Mouse (Mus musculus) lung, embryonic 14.5 days (tissue): Measurements from ENCODE around the gene Ireb2. TPM values are rescaled to one million over a fixed set of nuclear protein-coding genes. Genes with fewer than 3 reads are reported as not detected.

Experiments
- ATAC-seq: fragments of 200-750 bp; cut with Nextera tagmentation; 2 replicates; pipeline ENCODE4 v1.8.0; 2017; ENCODE audit warnings: mild to moderate bottlenecking, moderate TSS enrichment, moderate library complexity; ENCODE audit not compliant: insufficient read depth
- DNase-seq: peaks from one replicate; pipeline ENCODE4 v3.0.0-alpha.2; 2015
- H3K27ac ChIP-seq: fragments of 300-500 bp; sonication (generic); 2 replicates; pipeline ENCODE4 v1.5.1; 2014; ENCODE audit warnings: low read depth, mild to moderate bottlenecking, moderate library complexity
- H3K27me3 ChIP-seq: fragments of 300-500 bp; sonication (generic); 2 replicates; pipeline ENCODE4 v1.6.1; 2014; ENCODE audit warnings: low read length, control low read depth; ENCODE audit not compliant: insufficient read depth
- H3K36me3 ChIP-seq: fragments of 300-500 bp; sonication (generic); 2 replicates; pipeline ENCODE4 v1.6.1; 2014; ENCODE audit warnings: control low read depth; ENCODE audit not compliant: insufficient read depth
- H3K4me1 ChIP-seq: fragments of 300-500 bp; sonication (generic); 2 replicates; pipeline ENCODE4 v1.6.1; 2014; ENCODE audit warnings: antibody characterized with exemption, control low read depth; ENCODE audit not compliant: insufficient read depth
- H3K4me2 ChIP-seq: fragments of 300-500 bp; sonication (generic); 2 replicates; pipeline ENCODE4 v1.6.1; 2014; ENCODE audit warnings: mild to moderate bottlenecking
- H3K4me3 ChIP-seq: fragments of 300-500 bp; sonication (generic); 2 replicates; pipeline ENCODE4 v1.5.1; 2014; ENCODE audit warnings: low read depth, low read length
- H3K9ac ChIP-seq: fragments of 300-500 bp; sonication (generic); 2 replicates; pipeline ENCODE4 v1.6.1; 2014
- H3K9me3 ChIP-seq: fragments of 300-500 bp; sonication (generic); 2 replicates; pipeline ENCODE4 v1.6.1; 2016; ENCODE audit warnings: low read depth, low read length, control low read depth
- CTCF ChIP-seq: IDR thresholded peaks from 2 replicates; pipeline ENCODE4 v1.5.1; 2016; ENCODE audit warnings: antibody characterized with exemption, low read depth
- WGBS: fragments of 180-500 bp; shearing (Covaris S2); extraction: QIAGEN DNeasy Blood & Tissue Kit; methylation state at CpG from one replicate; pipeline ENCODE4 v1.1.7; 2014; 5-methylcytosine and 5-hydroxymethylcytosine counted together
- polyA plus RNA-seq: library from polyadenylated mRNA; unstranded; fragments of >200 nt; fragmentation: Nextera tagmentation; extraction: Ambion mirVana; gene quantifications from 2 replicates; pipeline ENCODE4 v1.2.1, GENCODE M21; 2014

Gene Ireb2
- polyA plus RNA-seq, 1 experiment from 2014 or later, result 45.9 TPM

DNA sequence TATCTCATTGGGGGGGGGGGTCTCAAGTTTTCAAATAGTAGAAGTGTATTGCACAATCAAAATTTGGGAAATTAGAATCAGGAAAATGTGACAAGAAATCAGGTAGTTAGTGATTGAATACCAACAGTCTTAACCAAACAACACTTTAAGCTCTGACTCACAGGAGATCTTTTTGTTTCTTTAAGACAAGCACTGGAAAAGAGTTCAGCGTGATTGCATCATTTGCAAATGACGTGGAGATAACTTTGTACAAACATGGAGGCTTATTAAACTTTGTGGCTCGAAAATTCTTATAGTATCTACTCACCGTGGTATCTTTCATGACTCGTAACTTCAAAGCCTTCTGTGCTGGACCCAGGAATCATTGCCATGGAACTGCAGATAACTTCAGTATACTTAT lies 45.9 kb downstream of the Ireb2 start:
- no peaks in the 10 kb centered on the region for H3K4me1 ChIP-seq
- H3K36me3 ChIP-seq, result peaks cover 64% of the 10 kb centered on the region
- H3K9me3 ChIP-seq, result no peaks in the 10 kb centered on the region
- H3K4me3 ChIP-seq, result no peak overlapping the region
- ATAC-seq (no peak), DNase-seq (no peak)
- no peak overlapping the region for H3K9ac ChIP-seq
- no peak overlapping the region for H3K27ac ChIP-seq
- H3K27me3 ChIP-seq, result no peaks in the 10 kb centered on the region
- H3K4me2 ChIP-seq, result no peak overlapping the region
- no peak for TF ChIP-seq CTCF
- 72% methylated on average over 5 of the region's 5 CpGs for WGBS

DNA sequence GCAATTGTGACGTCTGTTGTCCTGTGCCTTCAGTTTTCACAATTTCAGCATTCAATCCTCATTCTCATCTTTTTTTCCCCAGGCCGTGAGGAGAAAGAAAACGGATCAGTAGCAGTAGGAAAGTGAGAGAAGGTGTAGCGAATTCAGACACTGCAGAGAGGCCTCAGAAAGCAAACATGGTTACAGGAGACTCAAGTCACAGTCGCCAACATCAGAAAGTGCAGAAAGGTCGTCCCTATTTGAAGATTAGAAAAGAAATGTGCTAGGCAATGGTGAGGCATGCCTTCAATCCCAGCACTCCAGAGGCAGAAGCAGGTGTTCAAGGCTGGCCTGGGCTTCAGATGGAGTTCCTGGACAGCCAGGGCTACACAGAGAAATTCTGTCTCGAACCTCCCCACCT lies 52.0 kb downstream of the Ireb2 start:
- ATAC-seq (no peak), DNase-seq (no peak)
- no peak overlapping the region for H3K4me2 ChIP-seq
- TF ChIP-seq CTCF, result no peak
- H3K4me1 ChIP-seq, result peaks cover 4% of the 10 kb centered on the region; the same call in 1 of the 2 replicates
- H3K27me3 ChIP-seq, result no peaks in the 10 kb centered on the region
- no peak overlapping the region for H3K4me3 ChIP-seq
- no peak overlapping the region for H3K9ac ChIP-seq
- peaks cover 7% of the 10 kb centered on the region; the same call in 1 of the 2 replicates for H3K36me3 ChIP-seq
- H3K27ac ChIP-seq, result no peak overlapping the region
- 55% methylated on average over 7 of the region's 7 CpGs for WGBS
- H3K9me3 ChIP-seq, result no peaks in the 10 kb centered on the region

DNA sequence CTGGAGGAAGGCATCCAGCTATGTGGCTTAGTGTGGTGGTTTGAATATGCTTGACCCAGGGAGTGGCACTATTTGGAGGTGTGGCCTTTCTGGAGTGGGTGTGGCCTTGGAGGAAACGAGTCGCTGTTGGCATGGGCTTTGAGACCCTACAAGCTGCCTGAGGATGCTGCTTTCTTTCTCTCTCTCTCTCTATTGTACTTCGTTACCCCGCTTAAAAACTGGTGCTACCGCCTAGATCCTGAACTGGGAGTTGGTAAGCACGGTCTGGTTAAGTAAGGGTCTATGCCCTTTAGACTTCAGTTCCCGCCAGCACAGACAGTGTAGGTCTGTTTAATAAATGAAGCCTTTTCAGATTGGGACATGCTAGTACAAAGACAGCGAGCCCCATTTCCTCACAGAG lies 52.8 kb downstream of the Ireb2 start:
- Histone ChIP-seq H3K4me1 (peaks cover 4% of the 10 kb centered on the region; the same call in 1 of the 2 replicates), H3K27me3 (no peaks in the 10 kb centered on the region), H3K9me3 (no peaks in the 10 kb centered on the region), H3K36me3 (peaks cover 4% of the 10 kb centered on the region; the same call in 1 of the 2 replicates), H3K4me2 (peak overlapping the region; percentile 87), H3K4me3 (peak overlapping the region; percentile 68), H3K9ac (no peak overlapping the region), H3K27ac (no peak overlapping the region)
- no peak for DNase-seq
- 0 out of 2 replicates have a peak, but pooled peaks have one; percentile 2 for ATAC-seq
- no peak for TF ChIP-seq CTCF
- whole genome bisulfite sequencing, result 74% methylated on average over 8 of the region's 8 CpGs

DNA sequence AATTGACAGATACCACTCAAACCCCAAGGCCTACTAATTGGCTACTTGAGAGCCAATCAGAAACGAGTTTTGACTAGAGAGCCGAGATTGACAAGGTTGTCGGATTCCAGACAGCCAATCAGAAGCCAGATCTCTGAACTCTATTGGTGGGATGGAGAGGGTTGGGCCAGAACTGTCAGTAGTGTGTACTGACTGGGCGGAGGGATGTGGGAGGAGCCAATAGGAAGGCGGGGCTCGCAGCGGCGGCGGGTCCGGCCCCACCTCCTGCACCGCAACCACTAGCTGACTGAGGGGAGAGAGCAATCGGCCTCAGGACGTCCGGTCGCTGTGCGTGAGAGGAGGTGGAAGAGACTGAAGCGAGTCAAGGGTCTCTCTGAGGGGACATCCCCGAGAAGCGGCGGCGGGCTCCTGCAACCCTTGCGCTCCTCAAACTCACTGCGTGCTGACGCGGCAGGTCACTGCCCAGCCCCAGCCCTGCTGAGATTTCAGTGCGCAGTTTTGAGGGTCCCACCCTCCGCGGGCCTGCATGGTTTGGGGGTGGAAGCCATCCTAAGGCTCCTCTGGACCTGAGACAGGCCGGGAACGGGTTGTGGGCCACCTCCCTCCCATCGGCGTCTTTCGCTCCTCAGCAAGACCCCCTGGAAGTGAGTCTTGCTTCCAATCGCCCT lies 53.6 kb downstream of the Ireb2 start, which contains the start of gene Hykk:
Hykk (plus strand) TSS at position 274 of the 668 bp plus-strand sequence.
- Histone ChIP-seq H3K9ac (peak within 1 kb of the TSS; percentile 74), H3K36me3 (no peaks in the 10 kb centered on the region), H3K27me3 (no peaks in the 10 kb centered on the region), H3K27ac (peak within 1 kb of the TSS; percentile 63; the same call in 1 of the 2 replicates), H3K4me3 (peak within 1 kb of the TSS; percentile 68), H3K4me2 (peak within 1 kb of the TSS; percentile 87), H3K9me3 (no peaks in the 10 kb centered on the region), H3K4me1 (peaks cover 4% of the 10 kb centered on the region; the same call in 1 of the 2 replicates)
- WGBS, result under 1% methylated on average over 34 of the region's 34 CpGs
- DNase-seq (peak; percentile 94), ATAC-seq (peak; percentile 99)
- no peak for TF ChIP-seq CTCF

DNA sequence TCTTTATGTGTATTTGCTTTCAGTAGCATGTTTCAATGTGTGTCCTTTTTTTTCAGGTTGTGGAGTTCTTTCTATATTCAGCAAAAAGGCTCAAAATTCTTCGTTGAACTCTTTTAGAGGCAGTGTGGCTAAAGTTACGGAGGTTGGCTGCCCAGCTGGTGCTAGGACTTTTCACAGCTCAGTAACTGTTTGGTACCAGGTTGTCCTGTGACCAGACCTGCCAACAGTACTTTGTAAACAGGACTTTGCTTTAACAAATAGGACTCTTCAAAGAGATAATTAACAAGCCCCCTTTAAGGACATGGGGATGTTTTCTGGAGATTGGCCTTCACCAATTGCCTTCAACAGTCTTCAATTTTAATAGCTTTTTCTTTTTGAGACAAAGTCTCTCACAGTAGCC lies 54.6 kb downstream of the Ireb2 start:
- Histone ChIP-seq H3K4me1 (peaks cover 4% of the 10 kb centered on the region; the same call in 1 of the 2 replicates), H3K4me2 (peak overlapping the region; percentile 87), H3K27me3 (no peaks in the 10 kb centered on the region), H3K36me3 (no peaks in the 10 kb centered on the region), H3K9me3 (no peaks in the 10 kb centered on the region), H3K9ac (no peak overlapping the region), H3K4me3 (no peak overlapping the region), H3K27ac (no peak overlapping the region)
- 62% methylated on average over 2 of the region's 2 CpGs for WGBS
- DNase-seq, result no peak
- no peak for TF ChIP-seq CTCF
- no peak for ATAC-seq

DNA sequence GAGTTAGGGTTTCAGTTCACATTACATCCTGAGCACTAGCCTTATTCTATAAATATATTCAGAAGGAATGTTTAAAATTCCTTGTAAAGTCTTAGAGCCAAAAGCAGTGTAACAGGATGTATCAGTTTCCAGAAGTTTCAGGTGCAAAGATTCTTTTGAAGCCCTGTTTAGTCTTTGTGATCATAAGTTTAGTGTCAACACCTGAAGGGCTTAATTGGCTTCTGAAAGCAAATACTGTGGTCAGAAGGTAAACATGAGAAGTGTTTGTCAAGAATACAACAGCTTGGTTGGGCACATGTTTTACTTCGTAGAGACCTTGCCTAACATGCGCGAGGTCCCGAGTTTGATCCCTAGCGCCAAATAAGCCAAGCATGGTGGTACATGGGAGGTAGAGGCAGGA lies 55.2 kb downstream of the Ireb2 start:
- Histone ChIP-seq H3K27me3 (no peaks in the 10 kb centered on the region), H3K4me3 (no peak overlapping the region), H3K4me2 (peak overlapping the region; percentile 87; the same call in 1 of the 2 replicates), H3K27ac (no peak overlapping the region), H3K9ac (no peak overlapping the region), H3K4me1 (peaks cover 4% of the 10 kb centered on the region; the same call in 1 of the 2 replicates), H3K9me3 (no peaks in the 10 kb centered on the region), H3K36me3 (no peaks in the 10 kb centered on the region)
- DNase-seq, result peak; percentile 62
- no peak for TF ChIP-seq CTCF
- 57% methylated on average over 5 of the region's 5 CpGs for WGBS
- ATAC-seq, result no peak

DNA sequence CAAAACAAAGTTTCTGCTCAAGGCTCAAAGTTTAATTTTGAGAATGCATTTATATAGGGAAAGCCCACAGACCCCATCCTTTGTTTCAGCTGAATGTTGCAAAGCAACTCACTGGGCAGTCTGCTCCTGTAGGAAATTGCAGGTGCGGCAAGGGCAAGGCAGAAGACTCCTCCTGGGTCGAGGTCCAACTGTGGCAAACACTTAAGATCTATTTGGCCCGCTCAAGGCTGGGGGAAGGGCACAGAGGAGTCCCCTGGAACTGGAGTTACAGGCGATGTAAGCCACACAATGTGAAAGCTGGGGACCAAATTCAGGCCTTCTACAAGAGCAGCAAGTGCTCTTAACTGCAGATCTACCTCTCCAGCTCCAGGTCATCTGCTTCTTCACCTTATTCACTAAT lies 56.4 kb downstream of the Ireb2 start:
- no peak for DNase-seq
- H3K4me2 ChIP-seq, result no peak overlapping the region
- peaks cover 4% of the 10 kb centered on the region; the same call in 1 of the 2 replicates for H3K4me1 ChIP-seq
- H3K27ac ChIP-seq, result no peak overlapping the region
- TF ChIP-seq CTCF, result no peak
- no peak overlapping the region for H3K4me3 ChIP-seq
- no peaks in the 10 kb centered on the region for H3K9me3 ChIP-seq
- no peaks in the 10 kb centered on the region for H3K27me3 ChIP-seq
- WGBS, result 55% methylated on average over 4 of the region's 4 CpGs
- H3K36me3 ChIP-seq, result no peaks in the 10 kb centered on the region
- no peak for ATAC-seq
- no peak overlapping the region for H3K9ac ChIP-seq
